Mouse (Mus musculus) kidney, postnatal 36 days (tissue): Measurements from ENCODE around the gene Gm10153.
"Not testable (repeated sequence)": the region's sequence is repeated elsewhere in the genome, so short reads cannot be mapped to it uniquely, and the experiment has no call there.

Experiments used
- DNase-seq, 2 experiments: peaks; one replicate each; pipeline ENCODE4 v3.0.0; 2021 to 2022; ENCODE audit warnings: mixed read lengths in 2 of 2

Gm10153 gene

GRCm38 (mm10) chr7:142190289-142190688 lies at the start of gene Gm10153:
Gene Gm10153 (minus strand): TSS chr7:142190389.
- no peak for DNase-seq

GRCm38 (mm10) chr7:142231540-142231939 lies 41.4 kb upstream of the Gm10153 start:
- DNase-seq = no peak

GRCm38 (mm10) chr7:142229871-142230270 lies 39.7 kb upstream of the Gm10153 start, which contains the start of gene Krtap5-5:
Gene Krtap5-5 (minus strand): TSS chr7:142229971.
- DNase-seq = not testable (repeated sequence)

GRCm38 (mm10) chr7:142224518-142224917 lies 34.3 kb upstream of the Gm10153 start:
- DNase-seq = no peak

- not testable (repeated sequence) for DNase-seq
Observed at GRCm38 (mm10) chr7:142212136-142212535, 21.9 kb upstream of the Gm10153 start.

- no peak for DNase-seq
Observed at GRCm38 (mm10) chr7:142211559-142211958, 21.4 kb upstream of the Gm10153 start, which contains the start of gene Gm7579. Gene Gm7579 (plus strand): TSS chr7:142211859.

GRCm38 (mm10) chr7:142206891-142207290 lies 16.7 kb upstream of the Gm10153 start:
- DNase-seq = not testable (repeated sequence)

- DNase-seq = no peak
Observed at GRCm38 (mm10) chr7:142205488-142205887, 15.3 kb upstream of the Gm10153 start.

GRCm38 (mm10) chr7:142201064-142201463 lies 10.9 kb upstream of the Gm10153 start, which contains the start of gene Krtap5-3:
Gene Krtap5-3 (plus strand): TSS chr7:142201364.
- DNase-seq = no peak

- no peak for DNase-seq
Observed at GRCm38 (mm10) chr7:142198748-142199147, 8.6 kb upstream of the Gm10153 start.

GRCm38 (mm10) chr7:142188156-142188555 lies 2.0 kb downstream of the Gm10153 start:
- DNase-seq = no peak

GRCm38 (mm10) chr7:142181021-142181420 lies 9.2 kb downstream of the Gm10153 start:
- no peak for DNase-seq

- DNase-seq = no peak
Observed at GRCm38 (mm10) chr7:142178685-142179084, 11.5 kb downstream of the Gm10153 start.

GRCm38 (mm10) chr7:142175905-142176304 lies 14.3 kb downstream of the Gm10153 start, which contains the start of gene Krtap5-2:
Gene Krtap5-2 (minus strand): TSS chr7:142176005.
- not testable (repeated sequence) for DNase-seq

GRCm38 (mm10) chr7:142169836-142170235 lies 20.4 kb downstream of the Gm10153 start:
- DNase-seq = no peak

GRCm38 (mm10) chr7:142165639-142166038 lies 24.6 kb downstream of the Gm10153 start, which contains the start of gene Gm4553:
Gene Gm4553 (minus strand): TSS chr7:142165739.
- DNase-seq = not testable (repeated sequence)

GRCm38 (mm10) chr7:142159366-142159765 lies 30.8 kb downstream of the Gm10153 start:
- DNase-seq = no peak

GRCm38 (mm10) chr7:142157013-142157412 lies 33.2 kb downstream of the Gm10153 start, which contains the start of gene Gm29735:
Gene Gm29735 (minus strand): TSS chr7:142157113.
- not testable (repeated sequence) for DNase-seq

- no peak for DNase-seq
Observed at GRCm38 (mm10) chr7:142155308-142155707, 34.9 kb downstream of the Gm10153 start.

- no peak for DNase-seq
Observed at GRCm38 (mm10) chr7:142152191-142152590, 38.0 kb downstream of the Gm10153 start.

GRCm38 (mm10) chr7:142148633-142149032 lies 41.6 kb downstream of the Gm10153 start:
- no peak for DNase-seq

GRCm38 (mm10) chr7:142146033-142146432 lies 44.2 kb downstream of the Gm10153 start:
- peak; percentile 59 to 79 for DNase-seq

- no peak for DNase-seq
Observed at GRCm38 (mm10) chr7:142145413-142145940, 44.7 kb downstream of the Gm10153 start.

- no peak for DNase-seq
Observed at GRCm38 (mm10) chr7:142144507-142144906, 45.7 kb downstream of the Gm10153 start, which contains the start of gene Gm45337. Gene Gm45337 (minus strand): TSS chr7:142144607.
